Mouse (Mus musculus): Measurements from ENCODE around the gene Tmem229b. TPM values are rescaled to one million over a fixed set of nuclear protein-coding genes. Genes with fewer than 3 reads are reported as not detected.
"Not testable (repeated sequence)": the region's sequence is repeated elsewhere in the genome, so short reads cannot be mapped to it uniquely, and the experiment has no call there.

The Tmem229b gene
- total and polyA plus RNA-seq, 2 experiments = 1.4 to 1.6 TPM

- no peak for DNase-seq (ENCODE audit: extremely low read depth, low read depth, low spot score)
- Histone ChIP-seq H3K79me2 (ENCODE audit: control insufficient read depth, insufficient read depth, low read length) (no peaks in the 10 kb centered on the region), H3K4me3 (ENCODE audit: insufficient read depth, low read depth, low read length) (no peak overlapping the region), H3K36me3 (ENCODE audit: control insufficient read depth, insufficient read depth, low read length) (no peaks in the 10 kb centered on the region), H3K27ac (replicated peaks; ENCODE audit: insufficient read depth, low read depth, low read length) (no peak overlapping the region), H3K9ac (ENCODE audit: low read depth, low read length) (no peak overlapping the region), H3K4me1 (ENCODE audit: control insufficient read depth, insufficient read depth, low read length) (peaks cover 3% of the 10 kb centered on the region; the same call in 1 of the 2 replicates), H3K27me3 (ENCODE audit: control insufficient read depth, insufficient read depth, low read length) (no peaks in the 10 kb centered on the region)
- 87% methylated on average over 5 of the region's 5 CpGs for WGBS
- TF ChIP-seq CTCF (IDR thresholded peaks at IDR 0.05; ENCODE audit: low read depth, low read length) (no peak), POLR2A (IDR thresholded peaks at IDR 0.05; ENCODE audit: extremely low read depth, insufficient read depth, low read length) (no peak)
These were observed 67.3 kb downstream of the Tmem229b start for GRCm38 (mm10) chr12:78940081-78940480.

- 47% methylated on average over 7 of the region's 7 CpGs for WGBS
- Histone ChIP-seq H3K27ac (replicated peaks; ENCODE audit: insufficient read depth, low read depth, low read length) (no peak overlapping the region), H3K4me1 (ENCODE audit: control insufficient read depth, insufficient read depth, low read length) (peaks cover 3% of the 10 kb centered on the region; the same call in 1 of the 2 replicates), H3K9ac (ENCODE audit: low read depth, low read length) (no peak overlapping the region), H3K4me3 (ENCODE audit: insufficient read depth, low read depth, low read length) (no peak overlapping the region), H3K27me3 (ENCODE audit: control insufficient read depth, insufficient read depth, low read length) (no peaks in the 10 kb centered on the region), H3K36me3 (ENCODE audit: control insufficient read depth, insufficient read depth, low read length) (no peaks in the 10 kb centered on the region), H3K79me2 (ENCODE audit: control insufficient read depth, insufficient read depth, low read length) (no peaks in the 10 kb centered on the region)
- TF ChIP-seq CTCF (IDR thresholded peaks at IDR 0.05; ENCODE audit: low read depth, low read length) (no peak), POLR2A (IDR thresholded peaks at IDR 0.05; ENCODE audit: extremely low read depth, insufficient read depth, low read length) (no peak)
- no peak for DNase-seq (ENCODE audit: extremely low read depth, low read depth, low spot score)
These were observed 67.9 kb downstream of the Tmem229b start for GRCm38 (mm10) chr12:78939393-78940037.

GRCm38 (mm10) chr12:78936494-78936893, 70.9 kb downstream of the Tmem229b start:
- H3K27me3 ChIP-seq (ENCODE audit: control insufficient read depth, insufficient read depth, low read length) = no peaks in the 10 kb centered on the region
- peak; percentile 14 for DNase-seq (ENCODE audit: extremely low read depth, low read depth, low spot score)
- no peak overlapping the region for H3K27ac ChIP-seq (replicated peaks; ENCODE audit: insufficient read depth, low read depth, low read length)
- no peaks in the 10 kb centered on the region for H3K79me2 ChIP-seq (ENCODE audit: control insufficient read depth, insufficient read depth, low read length)
- TF ChIP-seq POLR2A (IDR thresholded peaks at IDR 0.05; ENCODE audit: extremely low read depth, insufficient read depth, low read length) (no peak), CTCF (IDR thresholded peaks at IDR 0.05; ENCODE audit: low read depth, low read length) (no peak)
- H3K36me3 ChIP-seq (ENCODE audit: control insufficient read depth, insufficient read depth, low read length) = no peaks in the 10 kb centered on the region
- peaks cover 3% of the 10 kb centered on the region; the same call in 1 of the 2 replicates for H3K4me1 ChIP-seq (ENCODE audit: control insufficient read depth, insufficient read depth, low read length)
- WGBS = 27% methylated on average over 4 of the region's 4 CpGs
- H3K9ac ChIP-seq (ENCODE audit: low read depth, low read length) = no peak overlapping the region
- H3K4me3 ChIP-seq (ENCODE audit: insufficient read depth, low read depth, low read length) = no peak overlapping the region

GRCm38 (mm10) chr12:78929900-78930299, 77.5 kb downstream of the Tmem229b start:
- no peaks in the 10 kb centered on the region; the same call in 1 of the 2 replicates for H3K4me1 ChIP-seq (ENCODE audit: control insufficient read depth, insufficient read depth, low read length)
- H3K9ac ChIP-seq (ENCODE audit: low read depth, low read length) = no peak overlapping the region
- H3K27me3 ChIP-seq (ENCODE audit: control insufficient read depth, insufficient read depth, low read length) = no peaks in the 10 kb centered on the region
- TF ChIP-seq CTCF (IDR thresholded peaks at IDR 0.05; ENCODE audit: low read depth, low read length) (no peak), POLR2A (IDR thresholded peaks at IDR 0.05; ENCODE audit: extremely low read depth, insufficient read depth, low read length) (no peak)
- WGBS = 96% methylated on average over 1 of the region's 1 CpGs
- no peaks in the 10 kb centered on the region for H3K79me2 ChIP-seq (ENCODE audit: control insufficient read depth, insufficient read depth, low read length)
- no peaks in the 10 kb centered on the region for H3K36me3 ChIP-seq (ENCODE audit: control insufficient read depth, insufficient read depth, low read length)
- no peak for DNase-seq (ENCODE audit: extremely low read depth, low read depth, low spot score)
- no peak overlapping the region for H3K4me3 ChIP-seq (ENCODE audit: insufficient read depth, low read depth, low read length)
- no peak overlapping the region for H3K27ac ChIP-seq (replicated peaks; ENCODE audit: insufficient read depth, low read depth, low read length)

- WGBS = 89% methylated on average over 5 of the region's 5 CpGs
- no peak for DNase-seq (ENCODE audit: extremely low read depth, low read depth, low spot score)
- H3K27me3 ChIP-seq (ENCODE audit: control insufficient read depth, insufficient read depth, low read length) = no peaks in the 10 kb centered on the region
These were observed 80.1 kb downstream of the Tmem229b start for GRCm38 (mm10) chr12:78927287-78927686.

GRCm38 (mm10) chr12:78923539-78924189, 83.8 kb downstream of the Tmem229b start:
- DNase-seq (ENCODE audit: extremely low read depth, low read depth, low spot score) = no peak

More at GRCm38 (mm10) chr12:78927287-78927686, 80.1 kb downstream of the Tmem229b start:
- Histone ChIP-seq H3K36me3 (ENCODE audit: control insufficient read depth, insufficient read depth, low read length) (no peaks in the 10 kb centered on the region), H3K27ac (replicated peaks; ENCODE audit: insufficient read depth, low read depth, low read length) (no peak overlapping the region), H3K79me2 (ENCODE audit: control insufficient read depth, insufficient read depth, low read length) (no peaks in the 10 kb centered on the region), H3K9ac (ENCODE audit: low read depth, low read length) (no peak overlapping the region), H3K4me3 (ENCODE audit: insufficient read depth, low read depth, low read length) (no peak overlapping the region), H3K4me1 (ENCODE audit: control insufficient read depth, insufficient read depth, low read length) (no peaks in the 10 kb centered on the region; the same call in 1 of the 2 replicates)
- no peak for TF ChIP-seq CTCF (IDR thresholded peaks at IDR 0.05; ENCODE audit: low read depth, low read length)
- TF ChIP-seq POLR2A (IDR thresholded peaks at IDR 0.05; ENCODE audit: extremely low read depth, insufficient read depth, low read length) = no peak

GRCm38 (mm10) chr12:78922977-78923376, 84.5 kb downstream of the Tmem229b start:
- H3K27ac ChIP-seq (replicated peaks; ENCODE audit: insufficient read depth, low read depth, low read length); H3K4me1 ChIP-seq (ENCODE audit: control insufficient read depth, insufficient read depth, low read length); H3K27me3 ChIP-seq (ENCODE audit: control insufficient read depth, insufficient read depth, low read length); H3K36me3 ChIP-seq (ENCODE audit: control insufficient read depth, insufficient read depth, low read length); DNase-seq (ENCODE audit: extremely low read depth, low read depth, low spot score); H3K9ac ChIP-seq (ENCODE audit: low read depth, low read length); H3K4me3 ChIP-seq (ENCODE audit: insufficient read depth, low read depth, low read length); H3K79me2 ChIP-seq (ENCODE audit: control insufficient read depth, insufficient read depth, low read length): not testable (repeated sequence)

More at GRCm38 (mm10) chr12:78923539-78924189, 83.8 kb downstream of the Tmem229b start:
- H3K4me3 ChIP-seq (ENCODE audit: insufficient read depth, low read depth, low read length) = no peak overlapping the region
- H3K27me3 ChIP-seq (ENCODE audit: control insufficient read depth, insufficient read depth, low read length) = no peaks in the 10 kb centered on the region
- H3K79me2 ChIP-seq (ENCODE audit: control insufficient read depth, insufficient read depth, low read length) = no peaks in the 10 kb centered on the region
- 86% methylated on average over 7 of the region's 7 CpGs for WGBS
- H3K36me3 ChIP-seq (ENCODE audit: control insufficient read depth, insufficient read depth, low read length) = no peaks in the 10 kb centered on the region
- H3K4me1 ChIP-seq (ENCODE audit: control insufficient read depth, insufficient read depth, low read length) = peaks cover 1% of the 10 kb centered on the region; the same call in 1 of the 2 replicates
- H3K27ac ChIP-seq (replicated peaks; ENCODE audit: insufficient read depth, low read depth, low read length) = no peak overlapping the region
- TF ChIP-seq POLR2A (IDR thresholded peaks at IDR 0.05; ENCODE audit: extremely low read depth, insufficient read depth, low read length) = no peak
- TF ChIP-seq CTCF (IDR thresholded peaks at IDR 0.05; ENCODE audit: low read depth, low read length) = no peak
- H3K9ac ChIP-seq (ENCODE audit: low read depth, low read length) = no peak overlapping the region
